Mouse (Mus musculus) lung, postnatal 0 days (tissue): ENCODE data around the gene Hoxb2. TPM values are rescaled to one million over a fixed set of nuclear protein-coding genes. Genes with fewer than 3 reads are reported as not detected.

ENCODE experiments used
- ATAC-seq: fragments of 200-750 bp; cut with Nextera tagmentation; 2 replicates; pipeline ENCODE4 v1.8.0; 2017; ENCODE audit warnings: moderate library complexity
- DNase-seq: peaks from one replicate; pipeline ENCODE4 v3.0.0-alpha.2; 2016; ENCODE audit warnings: low spot score
- H3K27ac ChIP-seq: fragments of 300-500 bp; sonication (generic); 2 replicates; pipeline ENCODE4 v1.5.1; 2014; ENCODE audit warnings: antibody characterized with exemption, mild to moderate bottlenecking, low read length, mixed read lengths
- H3K27me3 ChIP-seq: fragments of 300-500 bp; sonication (generic); replicated peaks from 2 replicates; pipeline ENCODE4 v1.6.1; 2014; ENCODE audit warnings: low read length, mixed read lengths; ENCODE audit not compliant: insufficient read depth
- H3K36me3 ChIP-seq: fragments of 300-500 bp; sonication (generic); 2 replicates; pipeline ENCODE4 v1.6.1; 2014; ENCODE audit warnings: low read length, mixed read lengths; ENCODE audit not compliant: insufficient read depth
- H3K4me1 ChIP-seq: fragments of 300-500 bp; sonication (generic); 2 replicates; pipeline ENCODE4 v1.6.1; 2014; ENCODE audit warnings: antibody characterized with exemption, low read depth, low read length, mixed read lengths; ENCODE audit not compliant: insufficient read depth
- H3K4me2 ChIP-seq: fragments of 300-500 bp; sonication (generic); replicated peaks from 2 replicates; pipeline ENCODE4 v1.6.1; 2014; ENCODE audit warnings: low read depth, mild to moderate bottlenecking, low read length, moderate library complexity, mixed read lengths
- H3K4me3 ChIP-seq: fragments of 300-500 bp; sonication (generic); 2 replicates; pipeline ENCODE4 v1.5.1; 2014; ENCODE audit warnings: low read depth, low read length
- H3K9ac ChIP-seq: fragments of 300-500 bp; sonication (generic); replicated peaks from 2 replicates; pipeline ENCODE4 v1.6.1; 2014; ENCODE audit warnings: low read depth, mild to moderate bottlenecking
- H3K9me3 ChIP-seq: fragments of 300-500 bp; sonication (generic); 2 replicates; pipeline ENCODE4 v1.6.1; 2016; ENCODE audit warnings: low read length, mixed read lengths
- CTCF ChIP-seq: IDR thresholded peaks from 2 replicates; pipeline ENCODE4 v1.5.1; 2016; ENCODE audit warnings: antibody characterized with exemption, mild to moderate bottlenecking
- EP300 ChIP-seq: IDR thresholded peaks from 2 replicates; pipeline ENCODE4 v1.6.1; 2016; ENCODE audit warnings: antibody characterized with exemption, mild to moderate bottlenecking, control low read depth
- WGBS: fragments of 180-500 bp; shearing (Covaris S2); extraction: QIAGEN DNeasy Blood & Tissue Kit; methylation state at CpG from one replicate; pipeline ENCODE4 v1.1.7; 2014; 5-methylcytosine and 5-hydroxymethylcytosine counted together
- polyA plus RNA-seq: library from polyadenylated mRNA; unstranded; fragments of >200 nt; fragmentation: Nextera tagmentation; extraction: Ambion mirVana; gene quantifications from 2 replicates; pipeline ENCODE4 v1.2.1, GENCODE M21; 2015

Gene Hoxb2
- polyA plus RNA-seq, 1 experiment from 2014 or later: 16.5 TPM

- ATAC-seq: peak; percentile 20
- peaks cover 16% of the 10 kb centered on the region; the same call in 1 of the 2 replicates for H3K27me3 ChIP-seq
- peaks cover 4% of the 10 kb centered on the region; the same call in 1 of the 2 replicates for H3K4me1 ChIP-seq
- H3K9me3 ChIP-seq: no peaks in the 10 kb centered on the region
- WGBS: 26% methylated on average over 13 of the region's 14 CpGs
- peak overlapping the region; percentile 25; the same call in 1 of the 2 replicates for H3K4me2 ChIP-seq
- DNase-seq: no peak
- no peak overlapping the region for H3K4me3 ChIP-seq
- H3K27ac ChIP-seq: peak overlapping the region; percentile 48
- TF ChIP-seq CTCF: no peak
- TF ChIP-seq EP300: no peak
- H3K9ac ChIP-seq: no peak overlapping the region
- no peaks in the 10 kb centered on the region for H3K36me3 ChIP-seq
Observed at GRCm38 (mm10) chr11:96349491-96350340, 609 bp upstream of the Hoxb2 start.

DNA sequence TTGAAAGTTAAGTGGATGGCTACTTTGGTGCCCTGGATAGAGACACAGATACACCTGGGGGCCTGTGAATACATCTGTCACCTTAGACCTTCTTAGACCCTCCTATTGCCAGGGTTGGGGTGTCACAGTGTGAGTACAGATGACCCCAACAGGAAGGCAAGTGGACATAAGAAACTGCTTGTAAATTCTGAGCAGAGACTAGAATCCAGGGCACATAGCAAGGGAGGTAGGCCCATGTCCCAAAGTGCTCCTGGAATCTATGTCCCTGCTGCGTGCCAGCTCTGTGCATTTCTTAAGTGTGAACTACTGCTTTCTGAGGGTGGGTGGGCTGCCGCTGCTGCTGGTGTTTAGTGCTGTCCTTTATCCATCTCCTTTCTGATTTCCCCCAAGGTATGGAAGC, 466 bp downstream of the Hoxb2 start:
- no peak overlapping the region for H3K4me3 ChIP-seq
- ATAC-seq (no peak), DNase-seq (no peak)
- H3K9me3 ChIP-seq: no peaks in the 10 kb centered on the region
- peak overlapping the region; percentile 79 for H3K27ac ChIP-seq
- peaks cover 6% of the 10 kb centered on the region; the same call in 1 of the 2 replicates for H3K4me1 ChIP-seq
- H3K27me3 ChIP-seq: peaks cover 12% of the 10 kb centered on the region; the same call in 1 of the 2 replicates
- H3K9ac ChIP-seq: no peak overlapping the region
- no peaks in the 10 kb centered on the region for H3K36me3 ChIP-seq
- WGBS: 63% methylated on average over 2 of the region's 2 CpGs
- TF ChIP-seq EP300 (no peak), CTCF (no peak)
- peak overlapping the region; percentile 63; the same call in 1 of the 2 replicates for H3K4me2 ChIP-seq

- no peaks in the 10 kb centered on the region for H3K9me3 ChIP-seq
- DNase-seq (no peak), ATAC-seq (no peak)
- TF ChIP-seq CTCF: no peak
- TF ChIP-seq EP300: no peak
- peaks cover 3% of the 10 kb centered on the region; the same call in 1 of the 2 replicates for H3K4me1 ChIP-seq
- H3K9ac ChIP-seq: no peak overlapping the region
- peak overlapping the region; percentile 79 for H3K27ac ChIP-seq
- peaks cover 9% of the 10 kb centered on the region; the same call in 1 of the 2 replicates for H3K27me3 ChIP-seq
- H3K4me3 ChIP-seq: peak overlapping the region; percentile 58; the same call in 1 of the 2 replicates
- WGBS: 21% methylated on average over 11 of the region's 11 CpGs
- H3K4me2 ChIP-seq: peak overlapping the region; percentile 63
- no peaks in the 10 kb centered on the region for H3K36me3 ChIP-seq
Observed at GRCm38 (mm10) chr11:96351312-96351711, 987 bp downstream of the Hoxb2 start.

GRCm38 (mm10) chr11:96351831-96352230, 1.5 kb downstream of the Hoxb2 start:
- no peaks in the 10 kb centered on the region for H3K36me3 ChIP-seq
- peaks cover 3% of the 10 kb centered on the region; the same call in 1 of the 2 replicates for H3K4me1 ChIP-seq
- DNase-seq: peak; percentile 87
- peak overlapping the region; percentile 58 for H3K4me3 ChIP-seq
- H3K4me2 ChIP-seq: peak overlapping the region; percentile 63
- H3K9ac ChIP-seq: peak overlapping the region; percentile 63
- H3K27me3 ChIP-seq: peaks cover 7% of the 10 kb centered on the region; the same call in 1 of the 2 replicates
- 0 out of 2 replicates have a peak, but pooled peaks have one; percentile 16 for TF ChIP-seq EP300
- no peak for TF ChIP-seq CTCF
- ATAC-seq: peak; percentile 57
- peak overlapping the region; percentile 79 for H3K27ac ChIP-seq
- 3% methylated on average over 21 of the region's 22 CpGs for WGBS
- H3K9me3 ChIP-seq: no peaks in the 10 kb centered on the region

DNA sequence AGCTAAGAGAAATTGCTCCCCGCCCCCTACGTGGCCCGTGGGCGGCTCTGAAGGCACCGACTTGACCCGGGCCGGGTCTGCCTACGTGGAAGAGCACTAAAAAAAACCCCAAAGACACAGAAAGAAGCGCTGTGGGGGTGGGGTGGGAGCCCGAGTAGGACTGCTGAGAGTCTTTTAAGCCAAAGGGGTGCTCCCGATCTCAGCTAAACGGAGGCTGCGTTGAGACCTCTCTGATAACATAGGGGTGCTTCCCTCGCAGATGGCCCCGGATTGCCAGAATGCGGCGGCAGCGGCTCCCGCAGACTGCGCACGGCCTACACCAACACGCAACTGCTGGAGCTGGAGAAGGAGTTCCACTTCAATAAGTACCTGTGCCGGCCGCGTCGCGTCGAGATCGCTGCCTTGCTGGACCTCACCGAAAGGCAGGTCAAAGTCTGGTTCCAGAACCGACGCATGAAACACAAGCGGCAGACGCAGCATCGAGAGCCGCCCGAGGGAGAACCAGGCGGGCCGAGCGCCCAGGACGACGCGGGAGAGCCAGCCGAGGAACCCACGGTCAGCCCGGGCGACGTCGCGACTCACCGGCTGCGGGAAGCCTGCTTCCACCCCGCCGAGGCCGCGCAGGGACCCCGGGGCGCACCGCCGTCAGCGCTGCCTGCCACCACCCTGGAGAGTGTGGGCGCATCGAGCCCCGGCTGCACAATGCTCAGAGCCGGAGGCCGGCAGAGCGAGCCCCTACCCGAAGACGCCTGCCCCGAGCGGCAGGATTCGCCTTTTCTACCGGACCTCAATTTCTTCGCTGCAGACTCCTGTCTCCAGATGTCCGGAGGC, 2.6 kb downstream of the Hoxb2 start:
- ATAC-seq: peak; percentile 30; the same call in 1 of the 2 replicates
- under 1% methylated on average over 67 of the region's 75 CpGs for WGBS
- H3K27me3 ChIP-seq: peaks cover 7% of the 10 kb centered on the region; the same call in 1 of the 2 replicates

GRCm38 (mm10) chr11:96353522-96353841, 3.2 kb downstream of the Hoxb2 start:
- TF ChIP-seq CTCF (no peak), EP300 (no peak)
- WGBS: 6% methylated on average over 14 of the region's 14 CpGs
- peaks cover 7% of the 10 kb centered on the region; the same call in 1 of the 2 replicates for H3K27me3 ChIP-seq
- no peaks in the 10 kb centered on the region for H3K36me3 ChIP-seq
- peak overlapping the region; percentile 79; the same call in 1 of the 2 replicates for H3K27ac ChIP-seq
- H3K4me3 ChIP-seq: peak overlapping the region; percentile 58
- ATAC-seq: no peak
- peaks cover 3% of the 10 kb centered on the region; the same call in 1 of the 2 replicates for H3K4me1 ChIP-seq
- H3K9me3 ChIP-seq: no peaks in the 10 kb centered on the region
- no peak for DNase-seq
- peak overlapping the region; percentile 63 for H3K9ac ChIP-seq
- peak overlapping the region; percentile 63 for H3K4me2 ChIP-seq

More for the DNA sequence above, 2.6 kb downstream of the Hoxb2 start:
- no peaks in the 10 kb centered on the region for H3K9me3 ChIP-seq
- H3K4me2 ChIP-seq: peak overlapping the region; percentile 63
- no peaks in the 10 kb centered on the region for H3K36me3 ChIP-seq
- peaks cover 3% of the 10 kb centered on the region; the same call in 1 of the 2 replicates for H3K4me1 ChIP-seq
- peak overlapping the region; percentile 63 for H3K9ac ChIP-seq
- DNase-seq: no peak
- peak overlapping the region; percentile 79 for H3K27ac ChIP-seq
- TF ChIP-seq EP300 (no peak), CTCF (no peak)
- peak overlapping the region; percentile 58 for H3K4me3 ChIP-seq
